Mouse (Mus musculus) brain, embryonic 14.5 days (tissue): Measurements from ENCODE around the gene Gcgr.

Experiments used
- CTCF ChIP-seq: fragments of 200-500 bp; IDR thresholded peaks from 2 replicates; pipeline ENCODE4 v1.5.1; 2012; ENCODE audit warnings: inconsistent platforms, mild to moderate bottlenecking, moderate library complexity, borderline replicate concordance; ENCODE audit not compliant: insufficient read depth, insufficient read length; ENCODE audit errors: extremely low read depth
- POLR2A ChIP-seq: fragments of 200-500 bp; IDR thresholded peaks from 2 replicates; pipeline ENCODE4 v1.6.1; 2012; ENCODE audit warnings: mild to moderate bottlenecking, inconsistent platforms, borderline replicate concordance; ENCODE audit not compliant: poor library complexity, insufficient read depth, insufficient read length, severe bottlenecking; ENCODE audit errors: extremely low read depth

GRCm38 (mm10) chr11:120576365-120576981, 46.0 kb downstream of the Gcgr start:
- TF ChIP-seq CTCF (no peak), POLR2A (no peak)
